Comparison of ENCODE assay signal across 9 mouse cellular contexts in genomic region chr1:192854819-192855271, GRCm38 (mm10). TPM values are rescaled to one million over a fixed set of nuclear protein-coding genes. Genes with fewer than 3 reads are reported as not detected.
DNase-seq lines count a peak whose midpoint lies in the region; ATAC-seq and TF ChIP-seq lines count a peak whose summit lies in the region.
"Had no signal": no experiment of that assay in that cellular context is flagged by ENCODE, and none has a peak within 500 bp of the region (broad histone marks: within the 10 kb centered on the region; RNA-seq: fewer than 3 reads in every experiment).

No protein-coding gene starts in this region.

- WGBS in liver, embryonic 14.5 days (ENCODE audit: insufficient replicate concordance): under 1% methylated on average over 43 of the region's 45 CpGs
- WGBS in neural tube, embryonic 15.5 days: under 1% methylated on average over 42 of the region's 45 CpGs

- no peak overlapping the region for H3K9ac ChIP-seq in liver, embryonic 14.5 days (replicated peaks)
- H3K9ac ChIP-seq in neural tube, embryonic 15.5 days (replicated peaks): peak overlapping the region; percentile 80

- H3K27me3 ChIP-seq in liver, embryonic 14.5 days (ENCODE audit: control insufficient read depth, insufficient read depth, low read length): peaks cover 78% of the 10 kb centered on the region
- H3K27me3 ChIP-seq in neural tube, embryonic 15.5 days (replicated peaks): no peaks in the 10 kb centered on the region; the same call in 1 of the 2 replicates

- peak; percentile 48 to 69 for DNase-seq in layer of hippocampus, postnatal 10 days (ENCODE audit: low spot score in 2 of 2)
- DNase-seq in layer of hippocampus, adult 8-10 months (ENCODE audit: low spot score in 2 of 2): no peak
- peak; percentile 69 for DNase-seq in embryo, embryonic 11 days
- peak; percentile 96 for DNase-seq in heart, adult 11 months
- DNase-seq in kidney, adult 11 months: peak; percentile 14
- DNase-seq in liver, embryonic 14.5 days (ENCODE audit: low read depth in 3 of 3, low spot score in 3 of 3): no peak
- DNase-seq in urinary bladder, postnatal 25 days (ENCODE audit: low spot score): peak; percentile 71

- H3K4me2 ChIP-seq in liver, embryonic 14.5 days (ENCODE audit: low read depth): peak overlapping the region; percentile 61
- H3K4me2 ChIP-seq in neural tube, embryonic 15.5 days: peak overlapping the region; percentile 89

- no peak for TF ChIP-seq CTCF in liver, embryonic 14.5 days (IDR thresholded peaks at IDR 0.05; ENCODE audit: low read depth)

- no peaks in the 10 kb centered on the region for H3K4me1 ChIP-seq in liver, embryonic 14.5 days (replicated peaks; ENCODE audit: control insufficient read depth in 2 of 2, insufficient read depth in 2 of 2, low read length in 1 of 2)
- H3K4me1 ChIP-seq in neural tube, embryonic 15.5 days: peaks cover 59% of the 10 kb centered on the region

- H3K36me3 ChIP-seq in liver, embryonic 14.5 days (replicated peaks; ENCODE audit: control insufficient read depth, insufficient read depth, low read depth): no peaks in the 10 kb centered on the region
- peaks cover 1% of the 10 kb centered on the region for H3K36me3 ChIP-seq in neural tube, embryonic 15.5 days

- no peak for TF ChIP-seq EP300 in liver, embryonic 14.5 days (IDR thresholded peaks at IDR 0.05; ENCODE audit: low read depth)

- no peak overlapping the region for H3K27ac ChIP-seq in liver, embryonic 14.5 days
- H3K27ac ChIP-seq in neural tube, embryonic 15.5 days (replicated peaks): peak overlapping the region; percentile 95

- H3K4me3 ChIP-seq in liver, embryonic 14.5 days (ENCODE audit: insufficient read depth in 1 of 2, low read depth in 2 of 2, low read length in 2 of 2): peak overlapping the region; percentile 35 to 51
- H3K4me3 ChIP-seq in neural tube, embryonic 15.5 days (replicated peaks): peak overlapping the region; percentile 57

- H3K9me3 ChIP-seq in liver, embryonic 14.5 days (ENCODE audit: control insufficient read depth, low read length): no peaks in the 10 kb centered on the region
- no peaks in the 10 kb centered on the region for H3K9me3 ChIP-seq in neural tube, embryonic 15.5 days (replicated peaks)

- ATAC-seq in liver, embryonic 14.5 days (ENCODE audit: insufficient read depth): no peak
- peak; percentile 66 for ATAC-seq in neural tube, embryonic 15.5 days (ENCODE audit: low FRiP score)

RNA-seq across cellular contexts. Expression of gene Sertad4, which starts 0.7 kb away (rescaled TPM):
- total RNA-seq in layer of hippocampus, postnatal 10 days (2021): 10 to 100 TPM; 29.4 to 30.1 TPM
- total RNA-seq in layer of hippocampus, adult 8-10 months (2022): 10 to 100 TPM; 13.4 to 17.3 (median 14.7) TPM
- 0.35 and 0.37 TPM in 2 replicates for polyA plus RNA-seq in liver, embryonic 14.5 days (2012; rRNA removed)
- 0.19 and 0.34 TPM in 2 replicates for polyA plus RNA-seq in liver, embryonic 14.5 days (2014; fragmentation: Nextera tagmentation; extraction: Ambion mirVana)
- 16.6 and 17.3 TPM in 2 replicates for polyA plus RNA-seq in neural tube, embryonic 15.5 days (2015; fragmentation: Nextera tagmentation; extraction: Ambion mirVana)
- total RNA-seq: CH12.LX had no signal

Comparison
In these comparisons a context has a peak if more than half of its experiments do, and no peak if none do; other contexts are left out.
1. DNase-seq: peak in layer of hippocampus, postnatal 10 days (2 of 2), embryo, embryonic 11 days (single experiment), heart, adult 11 months (single experiment), kidney, adult 11 months (single experiment) and urinary bladder, postnatal 25 days (single experiment); none in layer of hippocampus, adult 8-10 months (0 of 2) and liver, embryonic 14.5 days (0 of 3).